Mouse (Mus musculus): ENCODE measurements around the gene BC004004.
"Not testable (repeated sequence)": the region's sequence is repeated elsewhere in the genome, so short reads cannot be mapped to it uniquely, and the experiment has no call there.

Gene BC004004

DNA sequence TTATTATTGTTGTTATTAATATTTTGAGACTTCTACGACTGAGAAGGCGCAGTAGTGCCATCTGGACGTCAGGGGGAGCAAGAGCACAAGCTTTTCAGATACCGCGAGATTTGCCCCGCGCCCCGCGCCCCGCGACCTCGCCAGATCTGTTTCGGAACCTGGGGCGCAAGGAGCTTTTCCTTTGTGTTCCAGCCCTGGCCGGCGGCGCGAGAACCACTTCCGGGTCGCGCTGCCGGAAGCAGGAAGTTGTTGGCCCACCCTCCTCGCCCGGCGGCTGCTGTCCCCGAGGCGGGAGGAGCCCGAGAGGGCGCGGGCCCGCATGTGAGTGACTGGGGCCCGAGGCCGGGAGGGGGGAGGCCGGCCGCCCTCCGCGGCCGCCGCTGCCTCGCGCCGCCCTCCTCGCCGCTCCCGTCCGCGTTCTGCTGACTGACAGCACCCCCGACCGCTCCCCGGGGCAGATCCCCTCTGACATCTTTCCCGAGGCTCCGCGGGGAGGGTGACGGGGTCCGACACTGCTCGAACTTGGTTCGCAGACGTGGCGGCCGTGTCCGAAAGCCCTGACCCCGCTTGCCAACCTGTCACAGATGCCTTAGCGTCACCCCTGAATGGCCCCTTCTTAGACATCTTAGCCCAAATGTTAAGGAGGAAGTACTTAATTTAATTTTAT lies at the start of gene BC004004:
BC004004 (plus strand) TSS at position 107 of the 667 bp plus-strand sequence.
- DNase-seq (ENCODE audit: low spot score), result peak; percentile 95

DNA sequence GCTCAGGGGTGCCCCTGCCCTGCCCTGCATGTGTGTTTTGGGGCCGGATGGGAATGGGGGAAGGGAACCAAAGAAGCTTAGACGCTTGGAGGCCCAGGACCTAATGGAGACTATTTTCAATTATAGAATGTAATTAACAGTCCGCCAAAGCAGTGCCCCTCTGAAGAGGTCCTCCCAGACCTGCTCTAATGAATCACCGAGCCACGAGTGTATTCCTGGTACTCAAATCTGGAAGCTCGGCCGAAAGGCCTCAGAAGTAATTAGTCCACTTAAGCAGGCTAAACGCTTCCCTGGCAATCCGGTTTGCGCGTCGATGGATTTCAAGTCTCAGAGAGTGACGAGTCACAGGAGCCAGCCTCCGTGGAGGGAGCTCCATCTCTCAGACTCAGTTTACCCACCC lies 48.0 kb upstream of the BC004004 start:
- no peak for DNase-seq (ENCODE audit: low spot score)

GRCm38 (mm10) chr17:29231109-29231508 lies 37.5 kb upstream of the BC004004 start:
- no peak for DNase-seq (ENCODE audit: low spot score)

GRCm38 (mm10) chr17:29236111-29236510 lies 32.5 kb upstream of the BC004004 start:
- DNase-seq (ENCODE audit: low spot score), result no peak

DNA sequence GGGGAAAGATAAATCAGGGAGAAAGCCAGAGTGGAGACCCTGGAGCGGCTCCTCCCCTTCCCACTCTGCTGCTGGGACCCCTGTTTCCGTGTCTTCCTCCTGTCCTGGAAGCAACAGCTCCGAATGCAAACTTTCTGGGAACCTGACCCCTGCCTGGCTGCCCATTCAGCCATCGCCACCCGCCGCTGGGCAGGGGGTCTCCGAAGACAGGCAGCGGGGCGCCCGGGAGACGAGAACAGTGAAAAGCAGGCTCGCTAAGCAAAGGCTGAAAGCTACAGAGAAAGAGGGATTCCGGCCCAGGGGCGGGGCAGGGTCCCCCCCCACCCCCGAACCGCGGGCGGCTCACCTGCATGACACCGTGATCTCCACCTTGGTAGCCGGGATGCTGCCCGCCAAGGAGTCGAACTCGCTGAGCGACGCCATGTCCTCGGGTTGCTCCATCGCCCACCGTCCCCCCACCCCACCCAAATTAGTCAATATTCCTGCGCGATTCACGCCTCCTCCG lies 31.3 kb upstream of the BC004004 start:
- no peak for DNase-seq (ENCODE audit: low spot score)

- DNase-seq (ENCODE audit: low spot score), result no peak
Observed at GRCm38 (mm10) chr17:29237772-29238420, 30.7 kb upstream of the BC004004 start, which contains the start of gene Cpne5. Gene Cpne5 (minus strand): TSS chr17:29238167.

GRCm38 (mm10) chr17:29238421-29238945 lies 30.1 kb upstream of the BC004004 start:
- DNase-seq (ENCODE audit: low spot score), result no peak

GRCm38 (mm10) chr17:29244912-29245311 lies 23.7 kb upstream of the BC004004 start:
- DNase-seq (ENCODE audit: low spot score), result no peak

DNA sequence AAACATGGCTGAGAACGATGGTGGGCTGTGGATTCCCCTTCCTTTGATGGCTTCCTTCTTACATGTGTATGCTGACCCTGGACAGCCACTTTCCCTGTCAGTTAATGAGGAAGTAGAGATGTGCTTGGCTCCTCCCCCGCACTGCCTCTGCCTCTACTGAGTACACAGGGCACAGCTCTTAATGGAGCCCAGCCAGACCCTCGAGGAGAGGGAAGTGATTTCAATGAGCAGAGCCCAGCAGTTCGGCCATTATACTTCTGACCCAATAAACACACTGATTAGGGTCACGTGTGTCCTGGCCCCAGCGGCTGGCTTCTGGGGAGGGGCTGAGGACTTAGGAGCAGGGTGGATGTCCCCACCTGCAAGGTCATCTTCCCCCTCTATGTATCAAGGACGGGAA lies 22.9 kb upstream of the BC004004 start:
- no peak for DNase-seq (ENCODE audit: low spot score)

DNA sequence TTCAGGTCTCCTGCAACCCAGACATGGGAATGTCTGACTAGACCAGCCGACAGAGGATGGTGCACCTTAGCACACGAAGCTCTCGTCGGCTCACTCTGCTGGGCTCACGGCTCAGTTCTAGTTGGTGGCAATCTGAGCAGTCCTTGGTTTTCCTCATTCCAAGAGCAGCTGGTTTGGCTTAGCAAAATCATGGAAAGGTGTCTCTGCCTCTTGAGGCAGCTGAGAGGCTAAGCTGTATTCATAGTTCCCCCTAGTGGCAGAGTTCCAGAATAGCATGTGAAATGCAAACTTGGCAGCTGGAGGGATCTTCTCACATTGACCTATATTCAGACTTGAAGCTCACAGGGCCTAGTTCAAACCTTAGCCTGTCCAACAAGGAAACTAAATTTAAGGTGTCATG lies 22.0 kb upstream of the BC004004 start:
- DNase-seq (ENCODE audit: low spot score), result no peak

DNA sequence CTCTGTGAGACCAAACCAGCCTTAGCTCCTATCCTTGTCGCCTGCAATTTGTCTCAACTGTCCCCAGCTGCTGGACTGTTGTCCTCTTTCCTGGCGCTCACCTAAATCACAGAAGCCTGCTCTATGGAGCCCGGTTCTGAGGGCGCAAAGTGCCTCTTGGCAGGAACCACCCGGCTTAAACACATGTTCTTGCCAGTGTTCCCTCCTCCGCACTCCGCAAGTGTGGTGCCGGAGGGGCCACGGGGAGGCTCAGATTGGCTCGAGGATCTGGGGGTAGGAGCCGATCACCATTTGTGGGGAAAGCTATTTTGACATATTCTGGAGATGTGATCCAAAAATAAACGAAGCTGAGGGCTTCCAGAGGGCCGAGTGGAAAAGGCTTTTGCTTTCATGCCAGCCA lies 20.7 kb upstream of the BC004004 start:
- DNase-seq (ENCODE audit: low spot score), result no peak

DNA sequence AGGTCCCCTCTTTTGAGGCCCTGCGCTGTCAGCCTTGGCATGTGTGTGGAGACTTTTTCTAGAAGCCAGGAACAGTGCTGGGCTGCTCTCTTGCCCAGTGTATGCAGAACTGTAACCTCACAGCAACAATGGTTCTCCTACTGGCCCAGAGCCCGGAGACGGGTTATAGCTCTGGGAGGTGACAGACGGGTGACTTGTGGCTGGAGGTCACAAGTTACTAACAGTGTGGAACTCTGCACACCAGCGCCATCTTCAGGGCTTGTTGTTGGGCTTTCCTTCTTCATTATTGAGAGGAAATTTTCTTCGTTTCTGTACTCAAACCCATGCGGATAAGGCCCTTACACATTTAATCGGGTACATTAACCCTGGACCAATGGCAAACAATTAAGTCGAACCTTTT lies 19.1 kb upstream of the BC004004 start:
- peak; percentile 49 for DNase-seq (ENCODE audit: low spot score)

DNA sequence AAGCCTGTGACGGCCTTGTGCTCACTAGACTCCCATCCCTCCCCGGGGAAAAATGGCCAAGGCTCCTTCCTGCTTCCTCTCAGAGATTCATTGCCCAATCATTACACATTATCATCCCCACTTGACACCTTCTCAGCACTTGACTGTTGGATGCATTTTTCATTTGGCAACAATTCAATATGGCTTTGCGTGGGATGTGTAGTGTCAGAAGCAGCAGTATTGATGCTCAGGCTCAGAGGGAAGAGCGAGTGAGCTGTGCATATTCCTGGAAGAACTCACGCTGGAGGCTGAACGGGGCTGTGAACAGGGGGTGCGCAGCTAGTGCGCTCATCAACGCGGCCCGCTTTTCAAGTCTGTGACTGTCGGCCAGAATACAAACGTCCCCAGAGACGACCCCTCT lies 17.6 kb upstream of the BC004004 start:
- not testable (repeated sequence) for DNase-seq (ENCODE audit: low spot score)

- peak; percentile 82 for DNase-seq (ENCODE audit: low spot score)
Observed at GRCm38 (mm10) chr17:29251608-29252390, 16.8 kb upstream of the BC004004 start.

- DNase-seq (ENCODE audit: low spot score), result no peak
Observed at GRCm38 (mm10) chr17:29253236-29253635, 15.4 kb upstream of the BC004004 start.

- DNase-seq (ENCODE audit: low spot score), result no peak
Observed at GRCm38 (mm10) chr17:29253684-29254083, 14.9 kb upstream of the BC004004 start.

- DNase-seq (ENCODE audit: low spot score), result not testable (repeated sequence)
Observed at GRCm38 (mm10) chr17:29254784-29255183, 13.8 kb upstream of the BC004004 start.

DNA sequence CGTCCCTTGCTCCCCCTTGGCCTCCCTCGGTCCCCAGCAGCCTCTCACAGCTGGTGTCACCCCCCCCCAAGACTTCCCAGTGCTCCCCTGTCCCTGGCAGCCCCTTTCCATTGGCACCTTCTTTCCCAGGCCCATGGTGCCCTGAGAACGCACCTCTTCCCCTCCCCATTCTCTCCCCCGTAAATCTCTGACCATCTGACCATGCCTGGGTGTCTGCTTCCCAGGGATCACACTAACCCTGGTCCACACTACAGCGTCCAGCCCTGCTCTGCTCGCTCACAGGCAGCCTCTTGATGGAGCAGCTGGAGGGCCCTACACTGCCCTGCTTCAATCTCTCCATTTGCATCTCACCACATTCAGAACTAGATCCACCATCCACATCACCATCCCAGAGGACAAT lies 12.1 kb upstream of the BC004004 start:
- no peak for DNase-seq (ENCODE audit: low spot score)

GRCm38 (mm10) chr17:29257001-29257511 lies 11.5 kb upstream of the BC004004 start:
- no peak for DNase-seq (ENCODE audit: low spot score)

DNA sequence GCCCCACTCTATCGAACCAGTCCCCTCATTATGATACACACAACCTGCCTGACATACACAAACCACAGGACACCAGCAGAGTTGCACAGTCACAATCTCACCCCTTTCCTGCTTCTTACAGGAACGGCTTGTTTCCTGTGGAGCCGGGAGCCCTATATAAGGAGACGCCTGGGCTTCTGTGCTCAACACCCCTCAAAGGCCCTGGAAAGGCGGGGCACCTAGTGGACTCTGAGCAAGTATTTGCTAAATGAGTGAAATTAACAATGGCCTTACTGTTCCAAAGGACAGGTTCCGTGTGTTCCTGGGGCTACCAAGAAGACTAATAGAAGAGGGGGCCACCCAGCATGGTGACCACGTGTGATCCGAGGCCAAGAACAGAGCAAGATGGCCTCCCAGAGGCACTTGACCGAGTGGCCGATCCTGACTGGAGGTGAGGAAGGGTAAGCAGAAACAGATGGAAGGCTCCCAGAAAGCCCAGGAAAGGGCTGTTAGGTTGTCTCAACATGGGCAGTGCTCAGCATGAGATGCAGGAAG lies 10.5 kb upstream of the BC004004 start:
- no peak for DNase-seq (ENCODE audit: low spot score)

- no peak for DNase-seq (ENCODE audit: low spot score)
Observed at GRCm38 (mm10) chr17:29258921-29259320, 9.7 kb upstream of the BC004004 start.

DNA sequence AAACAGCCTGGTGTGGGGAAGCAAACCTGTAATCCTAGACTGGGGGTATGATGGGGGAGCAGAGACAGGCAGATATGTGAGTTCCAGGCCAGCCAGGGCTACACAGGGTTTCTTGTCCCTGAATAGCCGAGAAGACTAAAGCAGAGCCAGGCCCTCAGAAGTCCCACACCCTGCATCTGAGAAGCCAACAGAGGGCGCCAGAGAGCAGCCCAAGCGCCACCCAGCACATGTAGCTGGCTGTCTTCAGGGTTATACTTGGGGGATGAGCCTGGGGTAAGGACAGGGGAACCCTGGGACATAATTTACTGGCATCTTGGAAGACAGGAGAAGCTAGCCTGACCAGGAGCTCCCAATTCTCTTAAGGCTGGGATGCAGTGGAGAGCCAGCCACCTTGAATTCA lies 9.1 kb upstream of the BC004004 start:
- peak; percentile 77 for DNase-seq (ENCODE audit: low spot score)

Measured in ovary, postnatal 36 days (tissue).